Mouse (Mus musculus) liver, embryonic 11.5 days (tissue): ENCODE measurements around the gene Sult4a1. TPM values are rescaled to one million over a fixed set of nuclear protein-coding genes. Genes with fewer than 3 reads are reported as not detected.
A peak's percentile ranks its signal among the peaks of the same experiment; 100 is the strongest.

ENCODE experiments used
- ATAC-seq: fragments of 200-750 bp; cut with Nextera tagmentation; replicated peaks from 2 replicates; pipeline ENCODE4 v1.8.0; 2017; ENCODE audit warnings: moderate number of reproducible peaks, mild to moderate bottlenecking, moderate TSS enrichment, moderate library complexity; ENCODE audit not compliant: low FRiP score
- DNase-seq: peaks from one replicate; pipeline ENCODE4 v3.0.0-alpha.2; 2017; ENCODE audit warnings: low spot score
- H3K27ac ChIP-seq: fragments of 300-500 bp; sonication (generic); 2 replicates; pipeline ENCODE4 v1.5.1; 2014; ENCODE audit warnings: mild to moderate bottlenecking, low read depth, low read length, control low read depth
- H3K27me3 ChIP-seq: fragments of 300-500 bp; sonication (generic); replicated peaks from 2 replicates; pipeline ENCODE4 v1.6.1; 2014; ENCODE audit warnings: low read length, mixed read lengths; ENCODE audit not compliant: control insufficient read depth, insufficient read depth
- H3K36me3 ChIP-seq: fragments of 300-500 bp; sonication (generic); 2 replicates; pipeline ENCODE4 v1.6.1; 2014; ENCODE audit warnings: mild to moderate bottlenecking, low read length, moderate library complexity, mixed read lengths; ENCODE audit not compliant: control insufficient read depth, insufficient read depth
- H3K4me1 ChIP-seq: fragments of 300-500 bp; sonication (generic); replicated peaks from 2 replicates; pipeline ENCODE4 v1.6.1; 2014; ENCODE audit warnings: low read length, mixed read lengths; ENCODE audit not compliant: control insufficient read depth, insufficient read depth
- H3K4me2 ChIP-seq: fragments of 300-500 bp; sonication (generic); 2 replicates; pipeline ENCODE4 v1.6.1; 2014; ENCODE audit warnings: mild to moderate bottlenecking, control low read depth, moderate library complexity
- H3K4me3 ChIP-seq: fragments of 300-500 bp; sonication (generic); 2 replicates; pipeline ENCODE4 v1.5.1; 2014; ENCODE audit warnings: low read depth, low read length, control low read depth
- H3K9ac ChIP-seq: fragments of 300-500 bp; sonication (generic); 2 replicates; pipeline ENCODE4 v1.6.1; 2014; ENCODE audit warnings: low read depth, low read length, control low read depth
- H3K9me3 ChIP-seq: fragments of 300-500 bp; sonication (generic); 2 replicates; pipeline ENCODE4 v1.6.1; 2016; ENCODE audit warnings: low read length, inconsistent platforms, mixed read lengths; ENCODE audit not compliant: control insufficient read depth
- WGBS: fragments of 180-500 bp; shearing (Covaris S2); extraction: QIAGEN DNeasy Blood & Tissue Kit; methylation state at CpG from one replicate; pipeline ENCODE4 v1.1.7; 2014; 5-methylcytosine and 5-hydroxymethylcytosine counted together
- polyA plus RNA-seq: library from polyadenylated mRNA; unstranded; fragments of >200 nt; fragmentation: Nextera tagmentation; extraction: Ambion mirVana; gene quantifications from 2 replicates; pipeline ENCODE4 v1.2.1, GENCODE M21; 2014

Sult4a1 gene
- polyA plus RNA-seq, 1 experiment from 2014 or later = 0.81 TPM

GRCm38 (mm10) chr15:84069455-84070050, 36.0 kb downstream of the Sult4a1 start:
- Histone ChIP-seq H3K4me2 (peak overlapping the region; percentile 34), H3K4me3 (no peak overlapping the region), H3K4me1 (no peaks in the 10 kb centered on the region), H3K27ac (no peak overlapping the region), H3K27me3 (peaks cover 40% of the 10 kb centered on the region), H3K36me3 (no peaks in the 10 kb centered on the region), H3K9ac (no peak overlapping the region), H3K9me3 (no peaks in the 10 kb centered on the region)
- 9% methylated on average over 16 of the region's 16 CpGs for WGBS
- ATAC-seq (no peak), DNase-seq (no peak)

GRCm38 (mm10) chr15:84065701-84066100, 39.9 kb downstream of the Sult4a1 start:
- Histone ChIP-seq H3K9ac (no peak overlapping the region), H3K27me3 (peaks cover 34% of the 10 kb centered on the region), H3K4me2 (no peak overlapping the region), H3K27ac (no peak overlapping the region), H3K4me1 (no peaks in the 10 kb centered on the region), H3K9me3 (no peaks in the 10 kb centered on the region), H3K36me3 (no peaks in the 10 kb centered on the region), H3K4me3 (no peak overlapping the region)
- WGBS = 61% methylated on average over 4 of the region's 4 CpGs
- no peak for DNase-seq
- ATAC-seq = no peak

DNA sequence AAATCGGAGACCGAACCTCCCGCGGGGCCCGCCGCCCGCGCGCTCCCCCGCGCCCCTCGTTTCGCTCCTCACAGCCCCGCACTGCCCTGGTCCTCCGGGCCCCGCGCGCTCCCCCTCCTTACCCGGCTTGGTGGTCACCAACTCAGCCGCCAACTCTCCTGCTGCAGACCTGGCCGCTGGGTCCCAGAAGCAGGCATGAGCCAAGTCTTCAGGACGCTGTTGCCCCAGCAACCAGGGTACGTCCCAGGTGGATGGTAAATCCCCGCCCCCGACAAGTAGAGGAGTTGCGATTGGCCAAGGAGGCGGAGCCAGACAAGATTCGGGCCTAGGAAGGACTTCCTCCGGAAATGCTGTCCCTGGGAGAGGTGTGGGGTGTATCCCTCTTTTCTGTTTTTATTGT, 40.4 kb downstream of the Sult4a1 start, which contains the start of gene Efcab6:
Gene Efcab6, minus strand, starts transcription at position 240 of the 400 bp plus-strand sequence.
- 0 out of 2 replicates have a peak within 1 kb of the TSS, but pooled peaks have one; percentile 11 for H3K4me3 ChIP-seq
- ATAC-seq = no peak
- no peaks in the 10 kb centered on the region for H3K4me1 ChIP-seq
- no peaks in the 10 kb centered on the region for H3K9me3 ChIP-seq
- no peaks in the 10 kb centered on the region for H3K36me3 ChIP-seq
- no peak within 1 kb of the TSS for H3K27ac ChIP-seq
- no peak within 1 kb of the TSS for H3K9ac ChIP-seq
- H3K27me3 ChIP-seq = peaks cover 29% of the 10 kb centered on the region
- WGBS = 8% methylated on average over 29 of the region's 29 CpGs
- no peak for DNase-seq
- peak within 1 kb of the TSS; percentile 43 for H3K4me2 ChIP-seq

DNA sequence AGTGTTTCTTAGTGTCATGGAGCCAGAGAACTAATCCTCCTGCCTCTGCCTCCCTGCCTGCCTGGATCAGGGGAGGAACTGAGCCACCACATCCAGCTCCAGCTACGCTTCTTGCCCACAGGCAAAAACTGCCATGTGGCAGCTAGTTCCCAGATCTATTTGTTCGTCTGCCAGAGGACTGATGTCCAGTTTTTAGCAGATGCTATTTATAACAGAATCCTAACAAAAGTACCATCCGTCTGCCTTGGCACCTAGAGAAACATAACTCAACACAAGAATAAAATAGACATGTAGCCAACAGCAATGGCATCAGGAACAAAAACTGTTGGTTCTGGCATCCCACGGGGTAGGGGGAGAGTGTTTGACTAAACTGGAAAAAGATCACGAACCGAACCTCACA, 46.7 kb downstream of the Sult4a1 start:
- H3K36me3 ChIP-seq = no peaks in the 10 kb centered on the region
- 82% methylated on average over 6 of the region's 6 CpGs for WGBS

GRCm38 (mm10) chr15:84056083-84056482, 49.5 kb downstream of the Sult4a1 start:
- Histone ChIP-seq H3K4me2 (no peak overlapping the region), H3K36me3 (no peaks in the 10 kb centered on the region), H3K27ac (no peak overlapping the region), H3K27me3 (no peaks in the 10 kb centered on the region), H3K4me3 (no peak overlapping the region), H3K9me3 (no peaks in the 10 kb centered on the region), H3K9ac (no peak overlapping the region), H3K4me1 (no peaks in the 10 kb centered on the region)
- WGBS = 49% methylated on average over 5 of the region's 5 CpGs
- ATAC-seq (no peak), DNase-seq (no peak)

More for the DNA sequence above, 46.7 kb downstream of the Sult4a1 start:
- Histone ChIP-seq H3K4me2 (no peak overlapping the region), H3K27me3 (no peaks in the 10 kb centered on the region), H3K4me1 (no peaks in the 10 kb centered on the region), H3K4me3 (no peak overlapping the region), H3K9me3 (no peaks in the 10 kb centered on the region), H3K9ac (no peak overlapping the region), H3K27ac (no peak overlapping the region)
- no peak for DNase-seq
- no peak for ATAC-seq

- ATAC-seq (no peak), DNase-seq (peak; percentile 43)
- 45% methylated on average over 9 of the region's 9 CpGs for WGBS
- no peaks in the 10 kb centered on the region for H3K36me3 ChIP-seq
- H3K4me1 ChIP-seq = no peaks in the 10 kb centered on the region
- no peaks in the 10 kb centered on the region for H3K9me3 ChIP-seq
- no peak overlapping the region for H3K4me2 ChIP-seq
- H3K27ac ChIP-seq = no peak overlapping the region
- H3K27me3 ChIP-seq = no peaks in the 10 kb centered on the region
- H3K4me3 ChIP-seq = no peak overlapping the region
- no peak overlapping the region for H3K9ac ChIP-seq
Measured at GRCm38 (mm10) chr15:84053859-84054258, 51.7 kb downstream of the Sult4a1 start.

- Histone ChIP-seq H3K4me2 (no peak overlapping the region), H3K27ac (no peak overlapping the region), H3K9ac (no peak overlapping the region), H3K4me1 (no peaks in the 10 kb centered on the region), H3K9me3 (no peaks in the 10 kb centered on the region), H3K27me3 (no peaks in the 10 kb centered on the region), H3K4me3 (no peak overlapping the region), H3K36me3 (no peaks in the 10 kb centered on the region)
- ATAC-seq (no peak), DNase-seq (no peak)
- 89% methylated on average over 4 of the region's 4 CpGs for WGBS
Measured at GRCm38 (mm10) chr15:84053240-84053639, 52.3 kb downstream of the Sult4a1 start.

DNA sequence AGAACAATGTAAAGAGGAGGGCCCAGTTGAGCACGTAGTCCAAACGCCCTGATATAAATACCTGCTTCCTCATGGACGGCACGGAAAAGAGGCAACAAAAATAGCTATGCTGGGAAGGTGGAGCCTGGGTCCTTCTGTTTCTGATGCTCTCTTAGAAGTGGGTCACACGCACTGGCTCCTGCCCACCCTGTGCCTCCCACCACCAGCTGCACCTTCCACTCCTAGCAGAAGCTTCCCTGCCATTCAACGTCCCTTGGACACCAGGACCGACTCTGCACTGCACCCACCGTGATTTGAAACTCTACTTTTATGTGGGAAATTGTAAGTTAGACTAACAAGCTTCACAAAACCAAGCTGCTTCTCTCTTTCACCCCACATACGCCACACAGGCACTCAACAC, 53.2 kb downstream of the Sult4a1 start:
- no peak overlapping the region for H3K27ac ChIP-seq
- no peaks in the 10 kb centered on the region for H3K36me3 ChIP-seq
- H3K9me3 ChIP-seq = no peaks in the 10 kb centered on the region
- DNase-seq (no peak), ATAC-seq (no peak)
- H3K4me1 ChIP-seq = no peaks in the 10 kb centered on the region
- 77% methylated on average over 9 of the region's 9 CpGs for WGBS
- H3K4me3 ChIP-seq = no peak overlapping the region
- H3K4me2 ChIP-seq = no peak overlapping the region
- no peak overlapping the region for H3K9ac ChIP-seq
- H3K27me3 ChIP-seq = no peaks in the 10 kb centered on the region

DNA sequence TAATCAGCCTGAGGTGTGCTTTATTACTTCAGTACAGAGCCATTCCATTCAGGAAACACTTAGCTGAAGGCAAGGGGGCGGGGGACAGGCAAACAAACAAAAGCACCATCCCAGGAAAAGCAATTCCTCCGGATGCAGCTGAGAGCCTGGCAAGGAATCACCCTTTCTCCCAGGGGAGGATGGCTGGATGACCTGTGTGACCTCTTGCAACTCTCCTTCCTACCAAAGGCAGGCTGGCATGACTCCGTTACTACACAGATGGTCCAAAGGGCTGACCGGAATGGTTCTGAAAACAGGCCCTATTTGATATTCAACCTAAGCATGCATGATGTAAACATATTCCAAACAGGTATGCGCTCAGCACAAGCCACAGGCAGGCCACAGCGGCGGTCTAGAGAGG, 56.0 kb downstream of the Sult4a1 start:
- H3K9me3 ChIP-seq = no peaks in the 10 kb centered on the region
- H3K4me3 ChIP-seq = no peak overlapping the region
- 71% methylated on average over 7 of the region's 7 CpGs for WGBS
- no peaks in the 10 kb centered on the region for H3K36me3 ChIP-seq
- H3K27ac ChIP-seq = no peak overlapping the region
- H3K4me1 ChIP-seq = no peaks in the 10 kb centered on the region
- H3K4me2 ChIP-seq = no peak overlapping the region
- H3K27me3 ChIP-seq = no peaks in the 10 kb centered on the region
- ATAC-seq (no peak), DNase-seq (no peak)
- H3K9ac ChIP-seq = no peak overlapping the region
